Mouse (Mus musculus): Measurements from ENCODE around the gene Rasal3. TPM values are rescaled to one million over a fixed set of nuclear protein-coding genes. Genes with fewer than 3 reads are reported as not detected.

Rasal3 gene
- polyA plus RNA-seq, 1 experiment from 2014 or later: 0.73 TPM

GRCm38 (mm10) chr17:32353696-32354095 lies 49.7 kb downstream of the Rasal3 start:
- Histone ChIP-seq H3K4me1 (replicated peaks; ENCODE audit: control insufficient read depth, insufficient read depth, low read length) (peaks cover 25% of the 10 kb centered on the region), H3K4me2 (ENCODE audit: low read length) (no peak overlapping the region), H3K4me3 (replicated peaks; ENCODE audit: low read length) (no peak overlapping the region), H3K9me3 (ENCODE audit: control insufficient read depth, low read length) (no peaks in the 10 kb centered on the region), H3K27ac (ENCODE audit: low read length) (peak overlapping the region; percentile 37), H3K36me3 (ENCODE audit: control insufficient read depth, insufficient read depth) (peaks cover 37% of the 10 kb centered on the region), H3K27me3 (replicated peaks; ENCODE audit: control insufficient read depth, insufficient read depth, low read length) (no peaks in the 10 kb centered on the region), H3K9ac (replicated peaks; ENCODE audit: low read depth, low read length) (no peak overlapping the region)
- ATAC-seq: peak; percentile 19
- WGBS: 23% methylated on average over 4 of the region's 4 CpGs

- Histone ChIP-seq H3K9me3 (ENCODE audit: control insufficient read depth, low read length) (no peaks in the 10 kb centered on the region), H3K4me3 (replicated peaks; ENCODE audit: low read length) (no peak overlapping the region), H3K27ac (ENCODE audit: low read length) (no peak overlapping the region), H3K4me2 (ENCODE audit: low read length) (no peak overlapping the region), H3K36me3 (ENCODE audit: control insufficient read depth, insufficient read depth) (peaks cover 21% of the 10 kb centered on the region), H3K27me3 (replicated peaks; ENCODE audit: control insufficient read depth, insufficient read depth, low read length) (no peaks in the 10 kb centered on the region), H3K9ac (replicated peaks; ENCODE audit: low read depth, low read length) (no peak overlapping the region), H3K4me1 (replicated peaks; ENCODE audit: control insufficient read depth, insufficient read depth, low read length) (peaks cover 36% of the 10 kb centered on the region)
- ATAC-seq: no peak
These were observed 51.7 kb downstream of the Rasal3 start for GRCm38 (mm10) chr17:32351726-32352125.

GRCm38 (mm10) chr17:32351269-32351668 lies 52.1 kb downstream of the Rasal3 start:
- H3K4me3 ChIP-seq (replicated peaks; ENCODE audit: low read length): no peak overlapping the region
- no peak for ATAC-seq

GRCm38 (mm10) chr17:32350382-32350983 lies 52.9 kb downstream of the Rasal3 start, which contains the start of gene Akap8l:
TSS of gene Akap8l (minus strand) at chr17:32350607.
- Histone ChIP-seq H3K9me3 (ENCODE audit: control insufficient read depth, low read length) (no peaks in the 10 kb centered on the region), H3K36me3 (ENCODE audit: control insufficient read depth, insufficient read depth) (peaks cover 11% of the 10 kb centered on the region), H3K4me1 (replicated peaks; ENCODE audit: control insufficient read depth, insufficient read depth, low read length) (peaks cover 36% of the 10 kb centered on the region), H3K27me3 (replicated peaks; ENCODE audit: control insufficient read depth, insufficient read depth, low read length) (no peaks in the 10 kb centered on the region), H3K9ac (replicated peaks; ENCODE audit: low read depth, low read length) (peak within 1 kb of the TSS; percentile 91), H3K4me2 (ENCODE audit: low read length) (peak within 1 kb of the TSS; percentile 90), H3K27ac (ENCODE audit: low read length) (peak within 1 kb of the TSS; percentile 82), H3K4me3 (replicated peaks; ENCODE audit: low read length) (peak within 1 kb of the TSS; percentile 98)
- under 1% methylated on average over 37 of the region's 37 CpGs for WGBS
- peak; percentile 97 for ATAC-seq

More at GRCm38 (mm10) chr17:32351269-32351668, 52.1 kb downstream of the Rasal3 start:
- Histone ChIP-seq H3K9me3 (ENCODE audit: control insufficient read depth, low read length) (no peaks in the 10 kb centered on the region), H3K27ac (ENCODE audit: low read length) (no peak overlapping the region), H3K4me2 (ENCODE audit: low read length) (no peak overlapping the region; the same call in 1 of the 2 replicates), H3K9ac (replicated peaks; ENCODE audit: low read depth, low read length) (no peak overlapping the region; the same call in 1 of the 2 replicates), H3K27me3 (replicated peaks; ENCODE audit: control insufficient read depth, insufficient read depth, low read length) (no peaks in the 10 kb centered on the region), H3K36me3 (ENCODE audit: control insufficient read depth, insufficient read depth) (peaks cover 19% of the 10 kb centered on the region), H3K4me1 (replicated peaks; ENCODE audit: control insufficient read depth, insufficient read depth, low read length) (peaks cover 36% of the 10 kb centered on the region)
- 70% methylated on average over 3 of the region's 3 CpGs for WGBS

- peaks cover 6% of the 10 kb centered on the region for H3K36me3 ChIP-seq (ENCODE audit: control insufficient read depth, insufficient read depth)
- peak overlapping the region; percentile 98 for H3K4me3 ChIP-seq (replicated peaks; ENCODE audit: low read length)
- ATAC-seq: peak; percentile 1
These were observed 53.5 kb downstream of the Rasal3 start for GRCm38 (mm10) chr17:32349851-32350381.

GRCm38 (mm10) chr17:32349037-32349732 lies 54.2 kb downstream of the Rasal3 start:
- Histone ChIP-seq H3K27me3 (replicated peaks; ENCODE audit: control insufficient read depth, insufficient read depth, low read length) (no peaks in the 10 kb centered on the region), H3K4me2 (ENCODE audit: low read length) (peak overlapping the region; percentile 90), H3K4me1 (replicated peaks; ENCODE audit: control insufficient read depth, insufficient read depth, low read length) (peaks cover 30% of the 10 kb centered on the region), H3K9ac (replicated peaks; ENCODE audit: low read depth, low read length) (peak overlapping the region; percentile 26; the same call in 1 of the 2 replicates), H3K27ac (ENCODE audit: low read length) (no peak overlapping the region), H3K9me3 (ENCODE audit: control insufficient read depth, low read length) (no peaks in the 10 kb centered on the region), H3K4me3 (replicated peaks; ENCODE audit: low read length) (peak overlapping the region; percentile 98), H3K36me3 (ENCODE audit: control insufficient read depth, insufficient read depth) (peaks cover 3% of the 10 kb centered on the region)
- no peak for ATAC-seq
- WGBS: 6% methylated on average over 4 of the region's 4 CpGs

More at GRCm38 (mm10) chr17:32349851-32350381, 53.5 kb downstream of the Rasal3 start:
- Histone ChIP-seq H3K9me3 (ENCODE audit: control insufficient read depth, low read length) (no peaks in the 10 kb centered on the region), H3K9ac (replicated peaks; ENCODE audit: low read depth, low read length) (peak overlapping the region; percentile 91), H3K27me3 (replicated peaks; ENCODE audit: control insufficient read depth, insufficient read depth, low read length) (no peaks in the 10 kb centered on the region), H3K4me2 (ENCODE audit: low read length) (peak overlapping the region; percentile 90), H3K4me1 (replicated peaks; ENCODE audit: control insufficient read depth, insufficient read depth, low read length) (peaks cover 36% of the 10 kb centered on the region), H3K27ac (ENCODE audit: low read length) (peak overlapping the region; percentile 82)
- WGBS: under 1% methylated on average over 24 of the region's 24 CpGs

- Histone ChIP-seq H3K36me3 (ENCODE audit: control insufficient read depth, insufficient read depth) (no peaks in the 10 kb centered on the region), H3K9ac (replicated peaks; ENCODE audit: low read depth, low read length) (no peak overlapping the region), H3K4me2 (ENCODE audit: low read length) (peak overlapping the region; percentile 90; the same call in 1 of the 2 replicates), H3K27me3 (replicated peaks; ENCODE audit: control insufficient read depth, insufficient read depth, low read length) (no peaks in the 10 kb centered on the region), H3K4me1 (replicated peaks; ENCODE audit: control insufficient read depth, insufficient read depth, low read length) (peaks cover 24% of the 10 kb centered on the region), H3K9me3 (ENCODE audit: control insufficient read depth, low read length) (no peaks in the 10 kb centered on the region), H3K27ac (ENCODE audit: low read length) (no peak overlapping the region), H3K4me3 (replicated peaks; ENCODE audit: low read length) (no peak overlapping the region)
- ATAC-seq: no peak
- 93% methylated on average over 2 of the region's 2 CpGs for WGBS
These were observed 55.0 kb downstream of the Rasal3 start for GRCm38 (mm10) chr17:32348406-32348805.

- Histone ChIP-seq H3K4me3 (replicated peaks; ENCODE audit: low read length) (no peak overlapping the region), H3K36me3 (ENCODE audit: control insufficient read depth, insufficient read depth) (peaks cover 19% of the 10 kb centered on the region; the same call in 1 of the 2 replicates), H3K9ac (replicated peaks; ENCODE audit: low read depth, low read length) (no peak overlapping the region), H3K27me3 (replicated peaks; ENCODE audit: control insufficient read depth, insufficient read depth, low read length) (no peaks in the 10 kb centered on the region), H3K27ac (ENCODE audit: low read length) (no peak overlapping the region), H3K4me1 (replicated peaks; ENCODE audit: control insufficient read depth, insufficient read depth, low read length) (no peaks in the 10 kb centered on the region), H3K9me3 (ENCODE audit: control insufficient read depth, low read length) (no peaks in the 10 kb centered on the region), H3K4me2 (ENCODE audit: low read length) (no peak overlapping the region)
- ATAC-seq: no peak
- 86% methylated on average over 1 of the region's 1 CpGs for WGBS
These were observed 62.3 kb downstream of the Rasal3 start for GRCm38 (mm10) chr17:32341102-32341501.
